Comparison of ENCODE assay signal across 8 mouse cellular contexts in the genomic region with DNA sequence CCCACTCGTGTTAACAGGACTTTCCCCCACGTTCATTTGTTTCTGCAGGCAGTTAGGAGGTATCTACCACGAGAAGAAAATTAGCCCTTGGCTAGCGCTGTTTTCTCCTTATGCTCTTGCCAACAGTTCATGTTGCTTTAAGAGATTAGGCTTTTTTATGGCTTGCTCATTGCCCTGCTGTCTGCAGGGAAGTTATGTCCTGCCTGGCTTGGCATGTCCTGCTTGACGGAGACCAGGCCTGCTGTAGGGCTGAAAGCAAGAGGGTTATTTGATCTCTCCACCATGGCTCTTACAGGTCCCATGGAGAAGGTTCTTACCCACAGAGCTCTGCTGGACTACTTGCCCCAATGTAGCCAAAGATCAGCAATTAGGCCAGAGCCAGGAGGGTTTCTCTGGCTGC. TPM values are rescaled to one million over a fixed set of nuclear protein-coding genes. Genes with fewer than 3 reads are reported as not detected.
DNase-seq lines count a peak whose midpoint lies in the region.

No protein-coding gene starts in this region.

- peak; percentile 18 for DNase-seq in adrenal gland, postnatal 14 days
- no peak for DNase-seq in adrenal gland, adult 18-20 months (ENCODE audit: low spot score in 2 of 2)
- DNase-seq in testis, postnatal 10 days (ENCODE audit: low spot score), result peak; percentile 38
- DNase-seq in testis, postnatal 14 days (ENCODE audit: low spot score), result no peak
- peak; percentile 65 for DNase-seq in heart, postnatal 4 days
- no peak for DNase-seq in layer of hippocampus, postnatal 25 days (ENCODE audit: extremely low spot score in 1 of 2, low spot score in 1 of 2)
- no peak for DNase-seq in neural tube, embryonic 10.5 days (ENCODE audit: extremely low spot score, low spot score)
- no peak for DNase-seq in right cerebral cortex, postnatal 14 days

RNA-seq across cellular contexts. Expression of a gene that starts 18.9 kb away (rescaled TPM):
- total RNA-seq in adrenal gland, postnatal 14 days (2021), result 126 and 140 TPM in 2 replicates
- total RNA-seq in adrenal gland, adult 18-20 months (2021), result 100 to 1,000 TPM; 121 to 122 TPM
- 10 to 100 TPM; 84.6 to 91.3 TPM for total RNA-seq in heart, postnatal 4 days (2021)
- 100 to 1,000 TPM; 115 to 130 TPM for total RNA-seq in layer of hippocampus, postnatal 25 days (2021)

RNA-seq across cellular contexts. Expression of a gene that starts 23.6 kb away (rescaled TPM):
- 1.1 and 2.4 TPM in 2 replicates for total RNA-seq in adrenal gland, postnatal 14 days (2021)
- total RNA-seq in adrenal gland, adult 18-20 months (2021), result 1 to 10 TPM; 2.2 to 3.0 TPM
- total RNA-seq in heart, postnatal 4 days (2021), result under 1 TPM; 0.65 to 0.69 TPM
- total RNA-seq in layer of hippocampus, postnatal 25 days (2021), result 1 to 10 TPM; 1.8 to 2.0 TPM

Comparison
In these comparisons a context has a peak if more than half of its experiments do, and no peak if none do; other contexts are left out.
1. DNase-seq: peak in adrenal gland, postnatal 14 days (single experiment), testis, postnatal 10 days (single experiment) and heart, postnatal 4 days (single experiment); none in adrenal gland, adult 18-20 months (0 of 2), testis, postnatal 14 days (single experiment), layer of hippocampus, postnatal 25 days (0 of 2), neural tube, embryonic 10.5 days (single experiment) and right cerebral cortex, postnatal 14 days (single experiment).